Mouse (Mus musculus) lung, adult 2 months (tissue): Measurements from ENCODE around the gene Crygd. TPM values are rescaled to one million over a fixed set of nuclear protein-coding genes. Genes with fewer than 3 reads are reported as not detected.

Experiments used
- DNase-seq: peaks from one replicate; pipeline ENCODE4 v3.0.0; 2022
- H3K4me1 ChIP-seq: fragments of 200-500 bp; 2 replicates; pipeline ENCODE4 v1.6.1; 2011; ENCODE audit warnings: low read length; ENCODE audit not compliant: control insufficient read depth, insufficient read depth
- H3K4me3 ChIP-seq: fragments of 200-500 bp; replicated peaks from 2 replicates; pipeline ENCODE3; 2011; ENCODE audit warnings: low read depth, mild to moderate bottlenecking, control low read depth, low read length; ENCODE audit errors: extremely low read depth
- CTCF ChIP-seq: fragments of 200-500 bp; IDR thresholded peaks from 2 replicates; pipeline ENCODE4 v1.5.1; 2011; ENCODE audit warnings: mild to moderate bottlenecking, low read length, control low read depth; ENCODE audit not compliant: insufficient read depth
- POLR2A ChIP-seq: fragments of 200-500 bp; IDR thresholded peaks from 2 replicates; pipeline ENCODE4 v1.6.1; 2011; ENCODE audit warnings: low read depth, mild to moderate bottlenecking, control low read depth, low read length, borderline replicate concordance; ENCODE audit errors: extremely low read depth
- WGBS: fragments of 180-500 bp; shearing (Covaris S2); methylation state at CpG from one replicate; pipeline ENCODE4 v1.1.7; 2018; 5-methylcytosine and 5-hydroxymethylcytosine counted together
- polyA plus RNA-seq: library from polyadenylated mRNA; depleted of rRNA; stranded (reverse); fragments of >200 nt; gene quantifications from 2 replicates; pipeline ENCODE4 v1.2.3, GENCODE M21; 2012; rRNA removed

Crygd gene
- polyA plus RNA-seq, 1 experiment, result not detected

DNA sequence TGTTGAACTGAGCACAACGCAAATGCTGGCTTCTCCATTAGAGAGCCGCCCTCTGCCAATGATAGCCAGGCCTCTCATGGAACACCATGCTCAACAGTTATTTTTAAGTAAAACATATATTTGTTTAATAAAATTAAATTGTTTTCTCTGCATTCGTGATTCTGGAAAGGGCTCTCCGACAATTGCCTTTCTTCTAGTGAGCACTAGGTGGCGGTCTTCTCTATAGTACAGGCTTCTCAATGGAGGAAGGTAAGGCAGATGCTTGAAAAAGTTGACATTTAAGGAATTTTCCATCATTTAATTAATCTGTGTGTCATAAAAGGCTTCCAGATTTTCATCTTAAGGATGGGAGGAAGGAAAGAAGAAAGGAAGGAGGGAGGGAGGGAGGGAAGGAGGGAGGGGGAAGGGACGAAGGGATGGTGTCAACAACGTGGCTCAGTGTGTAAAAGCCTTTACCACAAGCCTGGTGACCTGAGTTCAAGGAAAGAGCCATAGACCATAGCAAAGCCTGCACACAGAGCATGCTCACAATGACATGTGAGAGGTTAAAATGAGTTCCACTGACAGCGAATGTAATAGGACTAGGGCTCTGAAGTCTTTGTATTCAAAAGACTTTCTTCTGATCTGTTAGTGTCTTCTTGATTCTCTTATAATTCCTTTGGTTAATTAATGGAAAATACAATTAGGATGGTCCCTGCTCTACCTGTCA, 16.7 kb downstream of the Crygd start:
- 32% methylated on average over 8 of the region's 8 CpGs for WGBS
- no peak for TF ChIP-seq CTCF
- no peak for TF ChIP-seq POLR2A
- Histone ChIP-seq H3K4me3 (no peak overlapping the region), H3K4me1 (no peaks in the 10 kb centered on the region)
- DNase-seq, result no peak

DNA sequence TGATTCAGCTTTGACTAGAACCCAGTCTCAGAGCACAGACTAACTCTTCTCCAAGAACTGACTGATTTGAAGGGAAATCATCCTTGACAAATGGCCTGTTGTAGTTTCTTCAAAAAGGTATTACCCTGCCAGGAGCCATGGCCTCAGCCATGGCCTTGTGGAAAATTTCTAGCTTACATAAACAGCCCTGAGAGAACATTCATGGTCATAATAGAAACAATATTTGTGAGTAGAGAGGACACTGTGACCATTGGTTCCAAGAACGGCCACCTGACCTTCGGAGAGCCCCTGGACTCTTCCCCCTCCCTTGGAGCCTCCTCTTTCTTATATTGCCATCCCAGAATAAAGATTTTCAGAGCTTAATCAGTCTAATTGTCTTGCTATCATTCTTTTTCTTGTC, 19.8 kb downstream of the Crygd start:
- Histone ChIP-seq H3K4me1 (no peaks in the 10 kb centered on the region), H3K4me3 (no peak overlapping the region)
- TF ChIP-seq POLR2A (no peak), CTCF (no peak)
- 80% methylated on average over 2 of the region's 2 CpGs for WGBS
- no peak for DNase-seq

DNA sequence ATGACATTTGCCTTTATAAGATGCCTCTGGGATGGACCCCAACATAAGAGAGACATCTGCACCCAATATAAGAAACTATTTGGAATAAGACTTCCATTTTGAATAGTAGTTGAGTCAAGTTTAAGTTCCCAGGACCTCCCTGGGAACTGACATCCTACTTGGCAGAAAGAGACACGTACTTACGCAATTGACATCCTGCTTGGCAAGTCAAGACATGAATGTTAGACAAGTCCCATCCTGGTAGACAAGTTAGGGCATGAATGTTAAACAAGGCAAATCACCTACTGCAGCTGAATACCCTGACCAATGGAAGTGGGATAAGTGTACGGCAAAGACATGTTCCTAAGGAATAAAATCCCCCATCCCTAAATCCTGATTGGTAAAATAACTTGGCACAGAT, 21.4 kb downstream of the Crygd start:
- no peak for TF ChIP-seq CTCF
- TF ChIP-seq POLR2A, result no peak
- WGBS, result 80% methylated on average over 3 of the region's 3 CpGs
- Histone ChIP-seq H3K4me1 (no peaks in the 10 kb centered on the region), H3K4me3 (no peak overlapping the region)
- no peak for DNase-seq

DNA sequence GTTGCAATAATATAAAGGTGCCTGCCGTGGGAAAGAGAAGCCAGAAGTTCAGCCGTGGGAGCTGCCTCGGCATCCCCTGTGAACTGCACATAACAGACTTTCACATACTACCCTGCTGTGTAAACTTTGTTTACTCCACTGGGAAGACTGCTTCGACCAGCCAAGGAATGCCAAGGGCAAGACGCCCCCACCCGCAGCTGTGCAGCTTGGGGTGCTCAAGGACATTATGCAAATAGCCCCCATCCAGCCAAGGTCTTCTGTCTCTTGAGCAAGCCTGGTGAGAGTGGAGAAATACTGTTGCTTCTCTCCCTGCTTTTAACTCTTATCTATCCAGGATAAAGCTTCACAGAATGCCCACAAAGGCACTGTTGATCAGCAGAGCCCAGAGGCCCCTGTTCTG, 22.4 kb downstream of the Crygd start:
- 60% methylated on average over 6 of the region's 6 CpGs for WGBS
- DNase-seq, result no peak
- no peak for TF ChIP-seq CTCF
- no peak for TF ChIP-seq POLR2A

DNA sequence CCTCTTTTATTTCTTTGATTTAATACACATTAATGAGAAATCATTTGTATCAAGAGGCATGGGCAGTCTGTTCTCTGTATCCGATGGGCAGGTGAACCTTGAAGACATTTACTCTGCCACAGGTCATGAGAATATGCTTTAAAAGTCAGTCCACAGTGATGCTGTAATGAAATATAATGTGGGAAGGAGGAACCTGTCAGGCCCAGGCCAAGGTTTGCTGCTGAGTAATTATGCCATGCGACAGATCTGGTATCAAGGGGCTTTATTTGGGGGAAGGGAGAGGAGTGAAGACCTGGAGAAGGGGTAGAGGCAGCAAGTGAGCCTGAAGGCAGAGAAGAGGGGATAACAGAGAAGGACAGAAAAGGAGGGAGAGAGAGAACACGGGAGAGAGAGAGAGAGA, 23.6 kb downstream of the Crygd start:
- TF ChIP-seq CTCF (no peak), POLR2A (no peak)
- no peak for DNase-seq
- WGBS, result 77% methylated on average over 3 of the region's 3 CpGs
- Histone ChIP-seq H3K4me3 (no peak overlapping the region), H3K4me1 (no peaks in the 10 kb centered on the region)

More for the DNA sequence above, 22.4 kb downstream of the Crygd start:
- Histone ChIP-seq H3K4me1 (no peaks in the 10 kb centered on the region), H3K4me3 (no peak overlapping the region)

DNA sequence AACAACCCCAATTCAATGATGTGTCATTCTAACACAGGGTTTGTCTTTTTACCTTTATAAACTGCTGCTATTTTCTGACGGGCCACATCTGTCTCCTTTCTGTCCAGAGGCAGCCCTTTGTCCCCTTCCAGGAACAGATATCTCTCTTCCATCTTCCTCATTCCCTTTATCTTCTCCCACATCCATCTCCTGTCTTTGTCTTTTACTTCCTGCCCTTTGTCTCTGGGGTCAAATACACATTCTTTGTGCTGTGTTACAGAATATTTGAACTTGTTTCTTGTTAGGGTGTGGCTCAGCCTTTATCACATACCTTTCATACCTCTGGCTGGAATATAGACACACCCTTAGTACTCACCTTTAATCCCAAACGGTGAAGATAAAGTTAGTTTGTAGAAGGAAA, 25.7 kb downstream of the Crygd start:
- WGBS, result 30% methylated on average over 2 of the region's 2 CpGs
- H3K4me1 ChIP-seq, result no peaks in the 10 kb centered on the region

DNA sequence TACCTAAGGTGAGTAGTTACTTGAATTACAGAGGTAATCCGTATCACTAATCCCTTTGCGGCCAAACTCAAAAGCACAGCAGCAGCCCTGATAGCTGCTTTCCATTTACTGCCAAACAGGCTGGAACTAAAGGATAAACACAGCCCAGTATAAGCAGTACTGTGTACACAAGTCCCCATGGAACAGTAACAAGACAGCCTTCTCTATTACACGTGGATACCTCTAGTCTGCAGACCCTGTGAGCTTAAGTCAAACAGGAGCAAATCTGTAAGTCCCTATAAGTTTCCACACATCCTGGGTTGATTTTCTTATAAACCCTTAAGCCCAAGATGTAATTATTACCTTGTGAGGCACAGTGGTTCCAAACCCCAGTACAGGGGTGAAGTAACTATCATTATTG, 27.7 kb downstream of the Crygd start:
- Histone ChIP-seq H3K4me1 (no peaks in the 10 kb centered on the region), H3K4me3 (no peak overlapping the region)
- no peak for DNase-seq
- no peak for TF ChIP-seq POLR2A
- TF ChIP-seq CTCF, result no peak
- WGBS, result 39% methylated on average over 3 of the region's 3 CpGs

More for the DNA sequence above, 25.7 kb downstream of the Crygd start:
- DNase-seq, result no peak
- no peak overlapping the region for H3K4me3 ChIP-seq
- no peak for TF ChIP-seq CTCF
- no peak for TF ChIP-seq POLR2A

DNA sequence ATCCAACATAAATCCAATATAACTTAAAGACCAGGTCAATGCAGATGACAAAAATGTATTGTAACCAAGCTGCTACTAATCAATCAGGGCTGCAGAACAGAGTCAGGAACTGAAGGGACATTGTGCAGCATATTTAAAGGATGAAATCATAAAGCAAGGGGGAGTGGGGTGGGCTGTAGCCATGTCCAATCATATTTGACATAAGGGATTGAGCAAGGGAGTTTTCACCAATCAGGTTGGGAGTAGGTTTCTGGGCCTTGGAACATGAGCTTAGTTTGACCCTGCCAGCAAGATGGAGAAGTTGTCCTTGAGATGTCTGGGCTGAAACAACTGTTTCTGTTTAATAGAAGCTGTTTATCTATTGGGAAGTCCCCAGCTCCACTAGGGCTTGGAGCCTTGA, 30.6 kb downstream of the Crygd start, which contains the start of gene Akr1cl:
Gene Akr1cl (minus strand): TSS at position 119 of the 400 bp plus-strand sequence.
- TF ChIP-seq POLR2A (no peak), CTCF (no peak)
- no peak within 1 kb of the TSS for H3K4me3 ChIP-seq
- no peaks in the 10 kb centered on the region for H3K4me1 ChIP-seq
- no peak for DNase-seq

DNA sequence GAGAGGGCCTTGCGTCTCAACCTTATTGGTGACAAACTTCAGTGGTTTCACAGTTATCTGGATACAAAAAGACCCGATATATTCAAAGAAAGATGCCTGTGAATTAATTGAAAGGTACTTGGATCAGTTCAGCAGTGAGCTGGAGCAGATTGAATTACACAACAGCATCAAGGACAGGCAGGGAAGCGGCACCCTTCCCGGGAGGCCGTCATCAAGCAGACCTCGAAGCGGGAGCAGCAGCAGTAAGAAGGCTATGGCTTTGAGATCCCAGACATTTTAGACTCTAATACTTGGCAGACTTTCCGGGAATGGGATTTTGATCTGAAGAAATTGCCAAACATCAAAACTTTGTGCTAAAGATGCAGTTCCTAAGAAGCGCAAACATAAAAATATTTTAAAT, 35.0 kb downstream of the Crygd start:
- WGBS, result 68% methylated on average over 9 of the region's 9 CpGs
- Histone ChIP-seq H3K4me1 (no peaks in the 10 kb centered on the region), H3K4me3 (no peak overlapping the region)
- no peak for TF ChIP-seq CTCF
- TF ChIP-seq POLR2A, result no peak
- no peak for DNase-seq

DNA sequence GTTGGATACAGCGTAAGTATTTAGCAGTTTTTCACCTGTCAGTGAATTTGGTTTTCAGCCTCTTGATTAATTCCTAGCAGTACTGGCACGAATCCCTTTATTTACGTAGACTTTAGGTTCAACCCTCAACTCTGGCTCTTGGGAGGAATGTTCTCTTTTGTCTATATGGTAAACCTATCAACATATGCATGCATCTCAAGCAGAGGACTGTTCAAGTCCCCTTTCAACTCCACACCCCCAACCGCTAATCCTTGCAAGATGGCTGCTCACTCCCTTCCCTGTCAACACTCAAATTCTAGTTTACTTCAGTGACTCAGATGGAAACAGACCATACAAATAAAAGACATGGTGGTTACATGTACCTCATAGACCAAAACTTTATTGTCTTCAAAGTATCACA, 50.5 kb downstream of the Crygd start:
- no peak for DNase-seq
- H3K4me3 ChIP-seq, result no peak overlapping the region
- no peaks in the 10 kb centered on the region for H3K4me1 ChIP-seq
- TF ChIP-seq CTCF (no peak), POLR2A (no peak)
- 75% methylated on average over 4 of the region's 4 CpGs for WGBS

Other genes with a start within 250 kb of the Crygd start
- 6.9 and 10.5 TPM in 2 replicates for gene Plekhm3, start 106.6 kb downstream of the Crygd start, polyA plus RNA-seq
- not detected in 2 replicates for gene Akr1cl, start 30.7 kb downstream of the Crygd start, polyA plus RNA-seq
- not detected in 2 replicates for gene Cryge, start 12.3 kb downstream of the Crygd start, polyA plus RNA-seq
- not detected in 2 replicates for gene Crygc, start 10.2 kb upstream of the Crygd start, polyA plus RNA-seq
- gene Crygb, start 18.8 kb upstream of the Crygd start, polyA plus RNA-seq, result not detected in 2 replicates
- not detected in 2 replicates for gene Cryga, start 39.9 kb upstream of the Crygd start, polyA plus RNA-seq
- gene Gm28845, start 56.1 kb upstream of the Crygd start, polyA plus RNA-seq, result not detected in 2 replicates
- gene D630023F18Rik, start 59.8 kb upstream of the Crygd start, polyA plus RNA-seq, result 0.05 and 0.06 TPM in 2 replicates
- gene Idh1, start 123.0 kb upstream of the Crygd start, polyA plus RNA-seq, result 18.3 and 32.7 TPM in 2 replicates
- 5.6 and 8.1 TPM in 2 replicates for gene Pikfyve, start 123.2 kb upstream of the Crygd start, polyA plus RNA-seq
- gene Pth2r, start 218.6 kb upstream of the Crygd start, polyA plus RNA-seq, result not detected in 2 replicates